Mouse (Mus musculus): ENCODE measurements at regions not wholly inside any gene's neighbourhood (a gene's known extent, or its start where the extent isn't known, plus 50 kb on each side); places are given as distances from the start of the nearest gene placed in this dataset.
"Not testable (repeated sequence)": the region's sequence is repeated elsewhere in the genome, so short reads cannot be mapped to it uniquely, and the experiment has no call there.

- DNase-seq: peak; percentile 49
Observed at GRCm38 (mm10) chr10:25681243-25681642, 145.2 kb upstream of the Smlr1 start.

GRCm38 (mm10) chr10:25677889-25678288 is 141.8 kb upstream of the Smlr1 start:
- no peak for DNase-seq

- no peak for DNase-seq
Observed at GRCm38 (mm10) chr10:25675368-25675767, 139.3 kb upstream of the Smlr1 start.

- DNase-seq: no peak
Observed at GRCm38 (mm10) chr10:25670061-25670460, 134.0 kb upstream of the Smlr1 start.

GRCm38 (mm10) chr10:25652742-25653563 is 116.9 kb upstream of the Smlr1 start:
- no peak for DNase-seq

DNA sequence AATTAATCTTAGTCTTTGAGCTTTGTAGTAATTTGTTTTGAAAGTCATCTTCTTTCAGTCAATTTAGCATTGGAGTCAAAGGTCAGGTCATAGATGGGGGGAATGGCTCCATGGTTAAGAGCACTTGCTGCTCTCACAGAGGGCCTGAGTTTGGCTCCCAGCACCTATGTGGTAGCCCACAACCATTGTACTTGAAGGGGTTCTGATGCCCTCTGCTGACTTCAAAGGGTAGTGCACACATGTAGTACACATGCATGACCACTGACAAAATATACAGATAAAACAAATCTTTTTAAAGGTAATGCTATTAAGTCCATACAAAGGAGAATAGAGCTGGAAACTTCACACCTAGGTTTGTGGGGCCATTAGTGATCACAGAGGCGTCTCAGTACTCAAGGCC is 111.7 kb upstream of the Smlr1 start:
- no peak for DNase-seq

GRCm38 (mm10) chr10:25643518-25643993 is 107.5 kb upstream of the Smlr1 start:
- DNase-seq: no peak

GRCm38 (mm10) chr10:25642079-25642696 is 106.1 kb upstream of the Smlr1 start:
- no peak for DNase-seq

DNA sequence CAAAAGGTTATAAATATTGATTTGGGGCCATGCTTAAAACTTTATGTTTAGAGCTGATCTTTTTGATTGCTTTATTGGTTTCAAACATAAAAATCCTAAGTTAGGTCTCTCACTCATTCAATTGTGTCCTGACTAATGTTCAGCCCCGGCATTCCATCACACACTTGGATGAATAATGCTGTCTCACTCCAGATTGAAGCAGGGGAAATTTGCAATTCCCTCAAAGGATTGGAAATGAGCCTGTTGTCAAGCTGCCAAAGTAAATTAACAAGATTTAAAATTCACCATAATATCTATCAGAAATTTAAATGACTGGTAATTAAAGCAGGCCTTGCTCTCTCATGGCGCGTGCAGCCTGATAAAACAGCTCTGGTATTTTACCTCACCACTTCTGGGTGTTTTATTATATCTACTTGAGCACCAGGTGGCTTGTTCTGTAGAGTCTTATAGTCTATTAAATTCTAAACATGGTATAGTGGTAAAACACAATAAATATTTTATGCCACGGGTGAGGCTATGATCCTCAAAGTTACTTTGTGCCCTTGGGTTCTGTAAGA is 97.1 kb upstream of the Smlr1 start:
- no peak for DNase-seq

DNA sequence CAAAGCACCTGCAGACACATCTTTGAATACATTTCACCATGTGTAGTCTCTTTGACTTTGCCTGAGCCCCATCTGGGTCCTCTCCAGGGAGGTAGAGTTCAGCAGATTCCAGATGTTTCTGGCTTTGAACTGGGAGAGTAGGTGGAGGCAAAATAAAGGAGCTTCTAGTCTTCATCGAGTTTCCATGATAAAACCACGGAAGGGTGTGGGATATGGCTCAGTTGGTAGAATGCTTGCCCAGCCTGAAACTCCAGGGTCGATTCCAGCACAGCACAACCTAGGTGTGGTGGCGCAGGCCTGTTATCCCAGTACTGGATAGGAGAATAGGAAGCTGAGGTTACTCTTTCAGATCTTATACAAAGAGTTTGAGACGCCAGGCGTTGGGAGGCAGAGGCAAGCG is 96.2 kb upstream of the Smlr1 start:
- no peak for DNase-seq

- DNase-seq: no peak
Observed at GRCm38 (mm10) chr10:25622585-25622984, 86.5 kb upstream of the Smlr1 start.

GRCm38 (mm10) chr10:25621747-25622134 is 85.7 kb upstream of the Smlr1 start:
- DNase-seq: not testable (repeated sequence)

DNA sequence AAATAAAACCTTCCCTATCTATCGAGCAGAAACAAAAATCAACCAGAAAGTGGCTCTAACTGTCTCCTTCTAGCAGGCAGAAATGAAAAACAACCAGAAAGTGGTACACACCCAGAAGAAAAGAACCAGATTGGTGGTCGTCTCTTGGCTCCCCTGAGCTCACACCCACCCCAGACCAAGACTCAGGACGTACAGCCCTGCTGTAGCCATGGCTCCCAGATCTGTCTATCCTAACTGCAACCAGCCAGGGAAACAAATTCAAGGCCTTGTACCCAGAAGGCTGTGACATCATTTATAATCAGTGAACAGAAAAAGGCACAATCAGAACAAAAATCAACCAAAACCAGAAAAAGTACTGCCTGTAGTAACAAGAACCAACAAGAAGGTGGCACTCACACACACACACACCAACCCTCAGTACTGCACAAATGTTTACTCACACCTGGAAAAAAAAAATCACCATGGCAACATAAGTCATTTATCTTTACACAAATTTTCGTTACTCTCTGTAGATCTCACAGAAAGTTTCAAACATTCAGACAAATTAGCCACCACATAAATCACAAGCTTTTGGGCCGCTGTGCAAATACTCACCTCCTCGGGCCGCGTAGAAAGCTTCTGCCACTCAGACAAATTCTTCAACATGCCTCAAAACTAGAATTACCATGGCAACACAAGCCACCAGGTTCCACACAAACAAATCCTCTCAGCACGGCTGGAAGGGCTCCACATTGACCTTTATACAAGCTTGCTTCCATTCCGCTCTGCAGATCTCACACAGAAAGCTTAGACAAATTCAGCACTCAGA is 85.1 kb upstream of the Smlr1 start:
- no peak for DNase-seq

GRCm38 (mm10) chr10:25619702-25620101 is 83.6 kb upstream of the Smlr1 start:
- no peak for DNase-seq

DNA sequence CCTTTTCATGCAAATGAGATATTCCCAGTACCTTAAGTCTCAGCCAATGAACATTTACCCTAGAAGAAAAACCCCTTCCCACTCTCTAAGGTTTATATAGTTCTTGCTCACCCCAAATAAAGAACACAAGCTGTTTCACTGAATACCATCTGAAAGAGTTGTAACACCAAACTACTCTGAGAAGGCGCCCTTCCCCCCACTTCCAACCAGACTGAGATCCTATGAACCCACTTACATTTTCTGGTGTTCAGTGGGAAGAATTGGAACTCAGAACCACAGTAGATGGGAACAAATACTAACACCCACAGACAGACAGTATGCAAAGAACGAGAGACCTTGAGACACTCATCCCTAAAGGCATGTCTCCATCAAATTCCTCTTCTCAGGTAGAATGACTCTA is 65.4 kb upstream of the Smlr1 start:
- DNase-seq: no peak

- DNase-seq: no peak
Observed at GRCm38 (mm10) chr10:25589316-25589645, 53.2 kb upstream of the Smlr1 start.

DNA sequence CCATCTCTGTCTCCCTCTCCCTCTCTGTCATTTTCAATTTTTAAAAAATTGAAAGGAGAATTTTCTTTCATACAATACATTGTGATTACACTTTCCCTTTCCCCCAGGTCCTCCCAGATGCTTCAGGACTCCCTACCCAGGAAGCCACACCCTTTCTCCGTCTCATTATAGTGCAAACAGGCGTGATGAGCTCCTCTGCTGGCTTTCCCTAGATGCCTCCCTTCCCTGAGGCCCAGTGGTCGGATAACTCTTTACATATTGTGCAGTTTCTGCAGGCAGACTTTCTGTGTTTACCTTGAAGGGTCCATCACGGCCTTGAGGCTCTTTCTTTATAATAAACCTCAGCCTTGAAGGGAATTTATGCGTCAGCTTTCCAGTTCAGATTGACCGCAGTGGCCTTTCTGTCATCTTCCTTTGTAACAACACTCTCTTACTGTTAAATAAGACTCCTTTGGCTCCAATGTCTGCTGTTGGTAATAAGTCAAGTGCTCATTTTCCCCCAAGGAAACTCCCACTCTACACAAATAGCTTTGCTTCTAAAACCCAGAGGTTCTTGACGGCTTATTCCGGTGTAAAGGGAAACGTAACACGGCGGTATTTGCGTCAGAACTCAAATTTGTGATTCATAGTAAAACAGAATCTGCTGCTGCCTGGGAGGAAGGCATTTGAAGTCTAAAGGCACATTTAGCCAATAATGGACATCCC is 52.7 kb upstream of the Smlr1 start:
- no peak for DNase-seq

All from liver (tissue).